Mouse (Mus musculus): ENCODE data around the gene Gm9508. TPM values are rescaled to one million over a fixed set of nuclear protein-coding genes. Genes with fewer than 3 reads are reported as not detected.
"Not testable (repeated sequence)": the region's sequence is repeated elsewhere in the genome, so short reads cannot be mapped to it uniquely, and the experiment has no call there.

Gene Gm9508
- polyA plus RNA-seq (2012; fragmentation: generic; extraction: Trizol): not detected

- Histone ChIP-seq H3ac (ENCODE audit: control insufficient read depth, insufficient read length) (no peak within 1 kb of the TSS), H3K36me3 (ENCODE audit: control insufficient read depth, insufficient read depth) (no peaks in the 10 kb centered on the region), H3K27me3 (ENCODE audit: control insufficient read depth, insufficient read depth, insufficient read length) (peaks cover 7% of the 10 kb centered on the region), H3K4me2 (ENCODE audit: low read depth) (no peak within 1 kb of the TSS), H3K4me3 (no peak within 1 kb of the TSS), H3K79me2 (ENCODE audit: control insufficient read depth, insufficient read depth) (no peaks in the 10 kb centered on the region)
- TF ChIP-seq E2F4 (IDR thresholded peaks at IDR 0.05; ENCODE audit: insufficient read depth) (no peak), MAX (IDR thresholded peaks at IDR 0.05; ENCODE audit: low read depth) (no peak), MYOG (IDR thresholded peaks at IDR 0.05; ENCODE audit: control insufficient read depth in 1 of 3, insufficient read depth in 1 of 3, insufficient read length in 2 of 3, low read depth in 2 of 3) (no peak), TCF12 (IDR thresholded peaks at IDR 0.05; ENCODE audit: insufficient read depth, poor library complexity, severe bottlenecking) (no peak), SRF (IDR thresholded peaks at IDR 0.05; ENCODE audit: control insufficient read depth, insufficient read length, low read depth) (no peak), POLR2AphosphoS2 (IDR thresholded peaks at IDR 0.05; ENCODE audit: insufficient read length, low read depth) (no peak), TCF3 (IDR thresholded peaks at IDR 0.05; ENCODE audit: insufficient read length, low read depth) (no peak), REST (IDR thresholded peaks at IDR 0.05; ENCODE audit: insufficient read depth, insufficient read length) (no peak), MYOD1 (IDR thresholded peaks at IDR 0.05; ENCODE audit: control insufficient read depth in 1 of 3, insufficient read length in 2 of 3, low read depth in 2 of 3) (no peak), CEBPB (IDR thresholded peaks at IDR 0.05; ENCODE audit: insufficient read depth, poor library complexity, severe bottlenecking) (no peak), POLR2A (IDR thresholded peaks at IDR 0.05; ENCODE audit: insufficient read length, low read depth) (no peak), USF1 (IDR thresholded peaks at IDR 0.05; ENCODE audit: low read depth) (no peak)
Measured at GRCm38 (mm10) chr10:77697133-77697532, at the start of gene Gm9508. Gm9508 (minus strand) TSS chr10:77697233.

GRCm38 (mm10) chr10:77741924-77742688, 45.1 kb upstream of the Gm9508 start, which contains the start of gene Gm18596:
Gm18596 (minus strand) TSS chr10:77742638.
- peak in 2 of 3 experiments; percentile 16 to 71 for TF ChIP-seq MYOD1 (IDR thresholded peaks at IDR 0.05; ENCODE audit: control insufficient read depth in 1 of 3, insufficient read length in 2 of 3, low read depth in 2 of 3)
- TF ChIP-seq MYOG (IDR thresholded peaks at IDR 0.05; ENCODE audit: control insufficient read depth in 1 of 3, insufficient read depth in 1 of 3, insufficient read length in 2 of 3, low read depth in 2 of 3): peak in 1 of 3 experiments; percentile 55
- peak; percentile 57 for TF ChIP-seq TCF3 (IDR thresholded peaks at IDR 0.05; ENCODE audit: insufficient read length, low read depth)
- peaks cover 12% of the 10 kb centered on the region for H3K27me3 ChIP-seq (ENCODE audit: control insufficient read depth, insufficient read depth, insufficient read length)
- not testable (repeated sequence) for H3K79me2 ChIP-seq (ENCODE audit: control insufficient read depth, insufficient read depth); H3K4me3 ChIP-seq; H3K4me2 ChIP-seq (ENCODE audit: low read depth); H3ac ChIP-seq (ENCODE audit: control insufficient read depth, insufficient read length); H3K36me3 ChIP-seq (ENCODE audit: control insufficient read depth, insufficient read depth)

GRCm38 (mm10) chr10:77738929-77739328, 41.9 kb upstream of the Gm9508 start:
- Histone ChIP-seq H3ac (ENCODE audit: control insufficient read depth, insufficient read length) (no peak overlapping the region), H3K79me2 (ENCODE audit: control insufficient read depth, insufficient read depth) (no peaks in the 10 kb centered on the region), H3K4me3 (no peak overlapping the region), H3K27me3 (ENCODE audit: control insufficient read depth, insufficient read depth, insufficient read length) (peaks cover 12% of the 10 kb centered on the region), H3K4me2 (ENCODE audit: low read depth) (no peak overlapping the region), H3K36me3 (ENCODE audit: control insufficient read depth, insufficient read depth) (no peaks in the 10 kb centered on the region)
- no peak for TF ChIP-seq SRF (IDR thresholded peaks at IDR 0.05; ENCODE audit: control insufficient read depth, insufficient read length, low read depth)
- no peak for TF ChIP-seq POLR2AphosphoS2 (IDR thresholded peaks at IDR 0.05; ENCODE audit: insufficient read length, low read depth)
- TF ChIP-seq USF1 (IDR thresholded peaks at IDR 0.05; ENCODE audit: low read depth): no peak
- TF ChIP-seq MYOG (IDR thresholded peaks at IDR 0.05; ENCODE audit: control insufficient read depth in 1 of 3, insufficient read depth in 1 of 3, insufficient read length in 2 of 3, low read depth in 2 of 3): no peak
- no peak for TF ChIP-seq CEBPB (IDR thresholded peaks at IDR 0.05; ENCODE audit: insufficient read depth, poor library complexity, severe bottlenecking)
- no peak for TF ChIP-seq TCF3 (IDR thresholded peaks at IDR 0.05; ENCODE audit: insufficient read length, low read depth)
- TF ChIP-seq MYOD1 (IDR thresholded peaks at IDR 0.05; ENCODE audit: control insufficient read depth in 1 of 3, insufficient read length in 2 of 3, low read depth in 2 of 3): no peak
- no peak for TF ChIP-seq POLR2A (IDR thresholded peaks at IDR 0.05; ENCODE audit: insufficient read length, low read depth)
- TF ChIP-seq E2F4 (IDR thresholded peaks at IDR 0.05; ENCODE audit: insufficient read depth): no peak
- no peak for TF ChIP-seq MAX (IDR thresholded peaks at IDR 0.05; ENCODE audit: low read depth)
- TF ChIP-seq REST (IDR thresholded peaks at IDR 0.05; ENCODE audit: insufficient read depth, insufficient read length): no peak
- no peak for TF ChIP-seq TCF12 (IDR thresholded peaks at IDR 0.05; ENCODE audit: insufficient read depth, poor library complexity, severe bottlenecking)

GRCm38 (mm10) chr10:77735928-77736327, 38.9 kb upstream of the Gm9508 start:
- H3K36me3 ChIP-seq (ENCODE audit: control insufficient read depth, insufficient read depth): no peaks in the 10 kb centered on the region
- H3ac ChIP-seq (ENCODE audit: control insufficient read depth, insufficient read length): no peak overlapping the region
- no peaks in the 10 kb centered on the region for H3K27me3 ChIP-seq (ENCODE audit: control insufficient read depth, insufficient read depth, insufficient read length)
- H3K4me3 ChIP-seq: no peak overlapping the region
- no peak for TF ChIP-seq TCF3 (IDR thresholded peaks at IDR 0.05; ENCODE audit: insufficient read length, low read depth)
- TF ChIP-seq MAX (IDR thresholded peaks at IDR 0.05; ENCODE audit: low read depth): no peak
- TF ChIP-seq E2F4 (IDR thresholded peaks at IDR 0.05; ENCODE audit: insufficient read depth): no peak
- TF ChIP-seq POLR2A (IDR thresholded peaks at IDR 0.05; ENCODE audit: insufficient read length, low read depth): no peak
- no peak for TF ChIP-seq MYOG (IDR thresholded peaks at IDR 0.05; ENCODE audit: control insufficient read depth in 1 of 3, insufficient read depth in 1 of 3, insufficient read length in 2 of 3, low read depth in 2 of 3)
- no peaks in the 10 kb centered on the region for H3K79me2 ChIP-seq (ENCODE audit: control insufficient read depth, insufficient read depth)
- no peak overlapping the region for H3K4me2 ChIP-seq (ENCODE audit: low read depth)

GRCm38 (mm10) chr10:77729241-77729640, 32.2 kb upstream of the Gm9508 start:
- no peak overlapping the region for H3ac ChIP-seq (ENCODE audit: control insufficient read depth, insufficient read length)
- peaks cover 5% of the 10 kb centered on the region for H3K27me3 ChIP-seq (ENCODE audit: control insufficient read depth, insufficient read depth, insufficient read length)
- no peaks in the 10 kb centered on the region for H3K79me2 ChIP-seq (ENCODE audit: control insufficient read depth, insufficient read depth)
- no peak overlapping the region for H3K4me2 ChIP-seq (ENCODE audit: low read depth)
- TF ChIP-seq TCF3 (IDR thresholded peaks at IDR 0.05; ENCODE audit: insufficient read length, low read depth) (no peak), MYOG (IDR thresholded peaks at IDR 0.05; ENCODE audit: control insufficient read depth in 1 of 3, insufficient read depth in 1 of 3, insufficient read length in 2 of 3, low read depth in 2 of 3) (no peak), E2F4 (IDR thresholded peaks at IDR 0.05; ENCODE audit: insufficient read depth) (no peak), TCF12 (IDR thresholded peaks at IDR 0.05; ENCODE audit: insufficient read depth, poor library complexity, severe bottlenecking) (no peak), CEBPB (IDR thresholded peaks at IDR 0.05; ENCODE audit: insufficient read depth, poor library complexity, severe bottlenecking) (no peak), MYOD1 (IDR thresholded peaks at IDR 0.05; ENCODE audit: control insufficient read depth in 1 of 3, insufficient read length in 2 of 3, low read depth in 2 of 3) (no peak), REST (IDR thresholded peaks at IDR 0.05; ENCODE audit: insufficient read depth, insufficient read length) (no peak), MAX (IDR thresholded peaks at IDR 0.05; ENCODE audit: low read depth) (no peak)
- H3K4me3 ChIP-seq: no peak overlapping the region
- H3K36me3 ChIP-seq (ENCODE audit: control insufficient read depth, insufficient read depth): no peaks in the 10 kb centered on the region
